Mouse (Mus musculus) liver, embryonic 15.5 days (tissue): ENCODE results near the gene Catsperz. TPM values are rescaled to one million over a fixed set of nuclear protein-coding genes. Genes with fewer than 3 reads are reported as not detected.

Source experiments
- ATAC-seq: fragments of 200-750 bp; cut with Nextera tagmentation; 2 replicates; pipeline ENCODE4 v1.8.0; 2017; ENCODE audit warnings: moderate number of reproducible peaks, mild to moderate bottlenecking, moderate library complexity; ENCODE audit not compliant: insufficient read depth
- H3K27ac ChIP-seq: fragments of 300-500 bp; sonication (generic); replicated peaks from 2 replicates; pipeline ENCODE4 v1.5.1; 2015; ENCODE audit warnings: mild to moderate bottlenecking, inconsistent platforms
- H3K27me3 ChIP-seq: fragments of 300-500 bp; sonication (generic); 2 replicates; pipeline ENCODE4 v1.6.1; 2015; ENCODE audit warnings: mild to moderate bottlenecking, inconsistent platforms
- H3K36me3 ChIP-seq: fragments of 300-500 bp; sonication (generic); replicated peaks from 2 replicates; pipeline ENCODE4 v1.6.1; 2015; ENCODE audit warnings: moderate library complexity, mild to moderate bottlenecking, inconsistent platforms
- H3K4me1 ChIP-seq: fragments of 300-500 bp; sonication (generic); replicated peaks from 2 replicates; pipeline ENCODE4 v1.6.1; 2015; ENCODE audit warnings: inconsistent platforms
- H3K4me2 ChIP-seq: fragments of 300-500 bp; sonication (generic); 2 replicates; pipeline ENCODE4 v1.6.1; 2015; ENCODE audit warnings: moderate library complexity, mild to moderate bottlenecking, inconsistent platforms
- H3K4me3 ChIP-seq: fragments of 300-500 bp; sonication (generic); replicated peaks from 2 replicates; pipeline ENCODE4 v1.5.1; 2015; ENCODE audit warnings: mild to moderate bottlenecking, inconsistent platforms
- H3K9ac ChIP-seq: fragments of 300-500 bp; sonication (generic); 2 replicates; pipeline ENCODE4 v1.6.1; 2015; ENCODE audit warnings: moderate library complexity, mild to moderate bottlenecking, inconsistent platforms
- H3K9me3 ChIP-seq: fragments of 300-500 bp; sonication (generic); replicated peaks from 2 replicates; pipeline ENCODE4 v1.6.1; 2016; ENCODE audit warnings: inconsistent platforms
- WGBS: fragments of 180-500 bp; shearing (Covaris S2); methylation state at CpG from one replicate; pipeline ENCODE4 v1.1.7; 2015; ENCODE audit warnings: mixed read lengths; ENCODE audit not compliant: insufficient replicate concordance; 5-methylcytosine and 5-hydroxymethylcytosine counted together
- polyA plus RNA-seq: library from polyadenylated mRNA; unstranded; fragments of >200 nt; fragmentation: Nextera tagmentation; extraction: Ambion mirVana; gene quantifications from 2 replicates; pipeline ENCODE4 v1.2.1, GENCODE M21; 2015

Catsperz gene
- polyA plus RNA-seq, 1 experiment from 2014 or later: 0.59 TPM

GRCm38 (mm10) chr19:6921647-6922567 lies 3.3 kb downstream of the Catsperz start, which contains the start of gene Esrra:
TSS of gene Esrra (minus strand) at chr19:6921813.
- Histone ChIP-seq H3K4me1 (peaks cover 62% of the 10 kb centered on the region), H3K4me2 (peak within 1 kb of the TSS; percentile 100), H3K4me3 (peak within 1 kb of the TSS; percentile 84), H3K27ac (peak within 1 kb of the TSS; percentile 88), H3K27me3 (peaks cover 44% of the 10 kb centered on the region), H3K36me3 (no peaks in the 10 kb centered on the region), H3K9me3 (no peaks in the 10 kb centered on the region), H3K9ac (peak within 1 kb of the TSS; percentile 86)
- WGBS: under 1% methylated on average over 61 of the region's 66 CpGs
- ATAC-seq: peak; percentile 92

- H3K27ac ChIP-seq: peak overlapping the region; percentile 88
- no peaks in the 10 kb centered on the region for H3K36me3 ChIP-seq
- H3K9me3 ChIP-seq: no peaks in the 10 kb centered on the region
- H3K4me3 ChIP-seq: peak overlapping the region; percentile 84
- ATAC-seq: peak; percentile 10; the same call in 1 of the 2 replicates
- peak overlapping the region; percentile 86 for H3K9ac ChIP-seq
- H3K4me1 ChIP-seq: peaks cover 65% of the 10 kb centered on the region
- H3K4me2 ChIP-seq: peak overlapping the region; percentile 100
- WGBS: under 1% methylated on average over 46 of the region's 48 CpGs
- peaks cover 35% of the 10 kb centered on the region for H3K27me3 ChIP-seq
These were observed 4.2 kb downstream of the Catsperz start for GRCm38 (mm10) chr19:6920741-6921636.

- Histone ChIP-seq H3K27ac (peak overlapping the region; percentile 88; the same call in 1 of the 2 replicates), H3K27me3 (peaks cover 26% of the 10 kb centered on the region), H3K36me3 (no peaks in the 10 kb centered on the region), H3K4me2 (peak overlapping the region; percentile 100), H3K4me1 (peaks cover 65% of the 10 kb centered on the region), H3K4me3 (peak overlapping the region; percentile 84), H3K9ac (peak overlapping the region; percentile 86), H3K9me3 (no peaks in the 10 kb centered on the region)
- 45% methylated on average over 8 of the region's 8 CpGs for WGBS
- ATAC-seq: no peak
These were observed 5.1 kb downstream of the Catsperz start for GRCm38 (mm10) chr19:6919876-6920740.

GRCm38 (mm10) chr19:6919431-6919830 lies 5.7 kb downstream of the Catsperz start:
- H3K36me3 ChIP-seq: no peaks in the 10 kb centered on the region
- H3K9me3 ChIP-seq: no peaks in the 10 kb centered on the region
- H3K27ac ChIP-seq: no peak overlapping the region
- H3K4me1 ChIP-seq: peaks cover 63% of the 10 kb centered on the region
- H3K4me2 ChIP-seq: no peak overlapping the region
- no peak overlapping the region for H3K9ac ChIP-seq
- ATAC-seq: no peak
- peaks cover 20% of the 10 kb centered on the region for H3K27me3 ChIP-seq
- H3K4me3 ChIP-seq: no peak overlapping the region

GRCm38 (mm10) chr19:6918321-6918720 lies 6.9 kb downstream of the Catsperz start:
- Histone ChIP-seq H3K4me3 (no peak overlapping the region), H3K9me3 (no peaks in the 10 kb centered on the region), H3K36me3 (peaks cover 8% of the 10 kb centered on the region), H3K4me2 (no peak overlapping the region), H3K4me1 (peaks cover 66% of the 10 kb centered on the region), H3K27ac (no peak overlapping the region), H3K27me3 (peaks cover 8% of the 10 kb centered on the region), H3K9ac (no peak overlapping the region)
- ATAC-seq: no peak
- WGBS: 74% methylated on average over 4 of the region's 4 CpGs

- H3K4me2 ChIP-seq: no peak overlapping the region
- ATAC-seq: no peak
- peaks cover 26% of the 10 kb centered on the region for H3K36me3 ChIP-seq
- WGBS: 71% methylated on average over 4 of the region's 4 CpGs
- no peak overlapping the region for H3K4me3 ChIP-seq
- H3K9ac ChIP-seq: no peak overlapping the region
- no peak overlapping the region for H3K27ac ChIP-seq
- no peaks in the 10 kb centered on the region for H3K9me3 ChIP-seq
- peaks cover 54% of the 10 kb centered on the region for H3K4me1 ChIP-seq
- H3K27me3 ChIP-seq: no peaks in the 10 kb centered on the region
These were observed 8.7 kb downstream of the Catsperz start for GRCm38 (mm10) chr19:6916496-6916895.

- Histone ChIP-seq H3K27ac (peak overlapping the region; percentile 46; the same call in 1 of the 2 replicates), H3K4me1 (peaks cover 49% of the 10 kb centered on the region), H3K36me3 (peaks cover 32% of the 10 kb centered on the region), H3K9ac (no peak overlapping the region), H3K4me3 (no peak overlapping the region), H3K27me3 (no peaks in the 10 kb centered on the region), H3K4me2 (no peak overlapping the region), H3K9me3 (no peaks in the 10 kb centered on the region)
- 19% methylated on average over 4 of the region's 4 CpGs for WGBS
- ATAC-seq: peak; percentile 43
These were observed 9.9 kb downstream of the Catsperz start for GRCm38 (mm10) chr19:6915276-6915675.

- Histone ChIP-seq H3K27me3 (no peaks in the 10 kb centered on the region), H3K4me1 (peaks cover 43% of the 10 kb centered on the region), H3K36me3 (peaks cover 32% of the 10 kb centered on the region), H3K9ac (no peak overlapping the region), H3K9me3 (no peaks in the 10 kb centered on the region), H3K4me3 (no peak overlapping the region), H3K4me2 (no peak overlapping the region), H3K27ac (no peak overlapping the region)
- ATAC-seq: no peak
- WGBS: 77% methylated on average over 9 of the region's 9 CpGs
These were observed 10.6 kb downstream of the Catsperz start for GRCm38 (mm10) chr19:6914540-6914939.

GRCm38 (mm10) chr19:6913991-6914390 lies 11.2 kb downstream of the Catsperz start:
- no peak for ATAC-seq
- Histone ChIP-seq H3K27ac (no peak overlapping the region), H3K27me3 (no peaks in the 10 kb centered on the region), H3K9me3 (no peaks in the 10 kb centered on the region), H3K4me3 (no peak overlapping the region), H3K9ac (no peak overlapping the region), H3K36me3 (peaks cover 32% of the 10 kb centered on the region), H3K4me2 (no peak overlapping the region), H3K4me1 (peaks cover 48% of the 10 kb centered on the region)
- WGBS: 83% methylated on average over 11 of the region's 11 CpGs

GRCm38 (mm10) chr19:6913036-6913435 lies 12.1 kb downstream of the Catsperz start:
- no peak overlapping the region for H3K4me3 ChIP-seq
- no peak overlapping the region for H3K9ac ChIP-seq
- no peak overlapping the region for H3K4me2 ChIP-seq
- no peaks in the 10 kb centered on the region for H3K9me3 ChIP-seq
- WGBS: 60% methylated on average over 6 of the region's 6 CpGs
- H3K27ac ChIP-seq: no peak overlapping the region
- peaks cover 52% of the 10 kb centered on the region for H3K4me1 ChIP-seq
- peaks cover 32% of the 10 kb centered on the region for H3K36me3 ChIP-seq
- no peaks in the 10 kb centered on the region for H3K27me3 ChIP-seq
- no peak for ATAC-seq
